Mouse (Mus musculus): ENCODE results near the gene Prg4. TPM values are rescaled to one million over a fixed set of nuclear protein-coding genes. Genes with fewer than 3 reads are reported as not detected.

Gene Prg4
- polyA plus RNA-seq, 1 experiment, result 0.27 TPM

- no peak for DNase-seq (ENCODE audit: low read depth, low spot score)
- WGBS, result 91% methylated on average over 3 of the region's 3 CpGs
These were observed 50.0 kb downstream of the Prg4 start for GRCm38 (mm10) chr1:150416006-150416405.

GRCm38 (mm10) chr1:150409996-150410395 is 56.0 kb downstream of the Prg4 start:
- WGBS, result 98% methylated on average over 6 of the region's 6 CpGs
- DNase-seq (ENCODE audit: low read depth, low spot score), result no peak

- DNase-seq (ENCODE audit: low read depth, low spot score), result no peak
- 83% methylated on average over 9 of the region's 9 CpGs for WGBS
These were observed 58.7 kb downstream of the Prg4 start for GRCm38 (mm10) chr1:150407285-150407684.

- 47% methylated on average over 3 of the region's 3 CpGs for WGBS
- DNase-seq (ENCODE audit: low read depth, low spot score), result no peak
These were observed 61.4 kb downstream of the Prg4 start for GRCm38 (mm10) chr1:150404555-150404954.

- WGBS, result 80% methylated on average over 3 of the region's 3 CpGs
- DNase-seq (ENCODE audit: low read depth, low spot score), result no peak
These were observed 62.1 kb downstream of the Prg4 start for GRCm38 (mm10) chr1:150403914-150404313.

Other genes starting within 250 kb of the Prg4 start
- not detected in 2 replicates for gene Pdc, start 146.7 kb downstream of the Prg4 start, polyA plus RNA-seq (2012; rRNA removed)
- 47.6 and 52.9 TPM in 2 replicates for gene Tpr, start 73.3 kb downstream of the Prg4 start, polyA plus RNA-seq (2012; rRNA removed)
- gene Odr4, start 73.1 kb downstream of the Prg4 start, polyA plus RNA-seq (2012; rRNA removed), result 4.1 and 6.6 TPM in 2 replicates